ENCODE assay signal across 11 mouse cellular contexts in the genomic region with DNA sequence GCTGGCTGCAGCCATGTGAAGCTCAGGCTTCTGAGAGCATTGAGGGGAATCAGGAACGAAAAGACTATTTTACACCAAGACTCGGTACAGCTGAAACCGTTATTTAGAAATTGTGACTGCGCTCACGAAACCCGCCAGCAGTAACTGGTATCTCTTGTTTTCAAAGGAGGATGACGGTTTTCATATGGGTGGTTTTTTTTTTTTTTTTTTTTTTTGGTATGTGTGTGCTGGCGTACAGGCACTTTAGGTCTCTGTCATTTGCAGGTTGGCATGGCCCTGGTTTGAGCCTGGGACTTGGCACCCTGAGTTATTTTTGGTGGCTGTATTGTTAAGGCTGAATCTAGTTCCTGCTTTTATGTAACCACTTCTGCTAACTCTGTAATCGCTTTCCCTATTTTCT. TPM values are rescaled to one million over a fixed set of nuclear protein-coding genes. Genes with fewer than 3 reads are reported as not detected.
DNase-seq lines count a peak whose midpoint lies in the region; ATAC-seq and TF ChIP-seq lines count a peak whose summit lies in the region.
"Had no signal": no experiment of that assay in that cellular context is flagged by ENCODE, and none has a peak within 500 bp of the region (broad histone marks: within the 10 kb centered on the region; RNA-seq: fewer than 3 reads in every experiment).

No protein-coding gene starts in this region.

- peaks cover 34% of the 10 kb centered on the region for H3K4me1 ChIP-seq in heart, embryonic 12.5 days (replicated peaks)
- H3K4me1 ChIP-seq in thymus, adult 2 months (replicated peaks; ENCODE audit: control insufficient read depth, insufficient read depth, low read length): peaks cover 88% of the 10 kb centered on the region
- H3K4me1 ChIP-seq in lung, adult 2 months (ENCODE audit: control insufficient read depth, insufficient read depth, low read length): peaks cover 23% of the 10 kb centered on the region

- H3K27me3 ChIP-seq in heart, embryonic 12.5 days (replicated peaks): no peaks in the 10 kb centered on the region
- no peaks in the 10 kb centered on the region for H3K27me3 ChIP-seq in thymus, adult 2 months (ENCODE audit: control insufficient read depth, insufficient read depth, low read length)

- H3K36me3 ChIP-seq in heart, embryonic 12.5 days: peaks cover 40% of the 10 kb centered on the region
- H3K36me3 ChIP-seq in thymus, adult 2 months (ENCODE audit: control insufficient read depth, insufficient read depth, low read length): peaks cover 3% of the 10 kb centered on the region; the same call in 1 of the 2 replicates

- H3K9ac ChIP-seq in heart, embryonic 12.5 days: no peak overlapping the region

- no peak for TF ChIP-seq CTCF in thymus, adult 2 months (IDR thresholded peaks at IDR 0.05; ENCODE audit: borderline replicate concordance, control insufficient read depth, extremely low read depth, insufficient read depth, low read length, poor library complexity)
- TF ChIP-seq CTCF in lung, adult 2 months (IDR thresholded peaks at IDR 0.05; ENCODE audit: insufficient read depth, low read length): no peak

- no peak overlapping the region for H3K4me3 ChIP-seq in heart, embryonic 12.5 days
- H3K4me3 ChIP-seq in thymus, adult 2 months (ENCODE audit: control insufficient read depth, insufficient read depth, low read length): no peak overlapping the region
- H3K4me3 ChIP-seq in lung, adult 2 months (replicated peaks; ENCODE audit: extremely low read depth, low read depth, low read length): no peak overlapping the region

- 88% methylated on average over 9 of the region's 9 CpGs for WGBS in heart, embryonic 12.5 days
- WGBS in thymus, adult 2 months: 2% methylated on average over 9 of the region's 9 CpGs
- 72% methylated on average over 9 of the region's 9 CpGs for WGBS in lung, adult 2 months

- no peaks in the 10 kb centered on the region for H3K9me3 ChIP-seq in heart, embryonic 12.5 days (replicated peaks)

- H3K4me2 ChIP-seq in heart, embryonic 12.5 days: no peak overlapping the region

- H3K27ac ChIP-seq in heart, embryonic 12.5 days (ENCODE audit: poor library complexity, severe bottlenecking): no peak overlapping the region
- peak overlapping the region; percentile 90 for H3K27ac ChIP-seq in thymus, adult 2 months (ENCODE audit: control insufficient read depth, insufficient read depth, low read length)

- TF ChIP-seq POLR2A in thymus, adult 2 months (IDR thresholded peaks at IDR 0.05; ENCODE audit: control insufficient read depth, extremely low read depth, insufficient read depth, low read length, poor library complexity): no peak
- no peak for TF ChIP-seq POLR2A in lung, adult 2 months (IDR thresholded peaks at IDR 0.05; ENCODE audit: borderline replicate concordance, extremely low read depth, low read depth, low read length)

- ATAC-seq in heart, embryonic 12.5 days (ENCODE audit: insufficient number of reproducible peaks, low FRiP score): no peak
- ATAC-seq in hematopoietic stem cell, adult 5-6 weeks (replicated peaks in 1 of 2; ENCODE audit: insufficient read depth in 1 of 2, low FRiP score in 2 of 2, low TSS enrichment in 1 of 2, low read depth in 1 of 2, poor library complexity in 2 of 2, severe bottlenecking in 2 of 2): peak; percentile 30 to 38; a peak in 3 of 4 replicates
- ATAC-seq: midbrain, embryonic 16.5 days had no signal

- peak; percentile 96 for DNase-seq in heart, adult 11 months
- peak; percentile 24 for DNase-seq in thymus, adult 2 months
- DNase-seq in thymus, postnatal 25 days: no peak
- DNase-seq in testis, postnatal 10 days (ENCODE audit: low spot score): no peak
- DNase-seq in right cerebral cortex, postnatal 36 days (ENCODE audit: low spot score in 2 of 2): no peak
- DNase-seq in lung, adult 2 months: no peak
- DNase-seq: cerebellum, postnatal 14 days; kidney, adult 11 months had no signal

RNA-seq across cellular contexts. Expression of a gene that starts 31.0 kb away (rescaled TPM):
- polyA plus RNA-seq in heart, embryonic 12.5 days (2016; fragmentation: Nextera tagmentation; extraction: Ambion mirVana): 28.1 and 31.6 TPM in 2 replicates
- polyA plus RNA-seq in thymus, adult 2 months (2012; rRNA removed): 62.1 and 86.9 TPM in 2 replicates
- 9.4 and 17.1 TPM in 2 replicates for total RNA-seq in hematopoietic stem cell, adult 5-6 weeks (2017)
- polyA plus RNA-seq in lung, adult 2 months (2012; rRNA removed): 144 and 340 TPM in 2 replicates

RNA-seq across cellular contexts. Expression of a gene that starts 44.8 kb away (rescaled TPM):
- polyA plus RNA-seq in heart, embryonic 12.5 days (2016; fragmentation: Nextera tagmentation; extraction: Ambion mirVana): 17.1 and 19.9 TPM in 2 replicates
- 13.6 and 19.8 TPM in 2 replicates for polyA plus RNA-seq in thymus, adult 2 months (2012; rRNA removed)
- 35.8 and 41.2 TPM in 2 replicates for total RNA-seq in hematopoietic stem cell, adult 5-6 weeks (2017)
- polyA plus RNA-seq in lung, adult 2 months (2012; rRNA removed): 0.53 and 1.8 TPM in 2 replicates

Comparison
In these comparisons a context has a peak if more than half of its experiments do, and no peak if none do; other contexts are left out.
1. DNase-seq: peak in heart, adult 11 months (single experiment) and thymus, adult 2 months (single experiment); none in thymus, postnatal 25 days (single experiment), testis, postnatal 10 days (single experiment), right cerebral cortex, postnatal 36 days (0 of 2) and lung, adult 2 months (single experiment).